Mouse (Mus musculus) limb, embryonic 12.5 days (tissue): Measurements from ENCODE around the gene Rbm38. TPM values are rescaled to one million over a fixed set of nuclear protein-coding genes. Genes with fewer than 3 reads are reported as not detected.

Experiments
- ATAC-seq: fragments of 200-750 bp; cut with Nextera tagmentation; 2 replicates; pipeline ENCODE4 v1.8.0; 2017; ENCODE audit warnings: low read depth, moderate TSS enrichment; ENCODE audit not compliant: insufficient number of reproducible peaks, insufficient read depth, low FRiP score, low TSS enrichment
- H3K27ac ChIP-seq: fragments of 300-500 bp; sonication (generic); 2 replicates; pipeline ENCODE4 v1.5.1; 2016; ENCODE audit warnings: mild to moderate bottlenecking, moderate library complexity
- H3K27me3 ChIP-seq: fragments of 300-500 bp; sonication (generic); 2 replicates; pipeline ENCODE4 v1.6.1; 2016; ENCODE audit warnings: mild to moderate bottlenecking, moderate library complexity
- H3K36me3 ChIP-seq: fragments of 300-500 bp; sonication (generic); 2 replicates; pipeline ENCODE4 v1.6.1; 2016; ENCODE audit warnings: mild to moderate bottlenecking, moderate library complexity
- H3K4me1 ChIP-seq: fragments of 300-500 bp; sonication (generic); replicated peaks from 2 replicates; pipeline ENCODE4 v1.6.1; 2016
- H3K4me2 ChIP-seq: fragments of 300-500 bp; sonication (generic); 2 replicates; pipeline ENCODE4 v1.6.1; 2016; ENCODE audit warnings: mild to moderate bottlenecking, moderate library complexity
- H3K4me3 ChIP-seq: fragments of 300-500 bp; sonication (generic); replicated peaks from 2 replicates; pipeline ENCODE4 v1.5.1; 2016; ENCODE audit warnings: mild to moderate bottlenecking
- H3K9ac ChIP-seq: fragments of 300-500 bp; sonication (generic); replicated peaks from 2 replicates; pipeline ENCODE4 v1.6.1; 2016; ENCODE audit warnings: mild to moderate bottlenecking, moderate library complexity
- H3K9me3 ChIP-seq: fragments of 300-500 bp; sonication (generic); 2 replicates; pipeline ENCODE4 v1.6.1; 2016; ENCODE audit warnings: mild to moderate bottlenecking, moderate library complexity
- WGBS: fragments of 180-500 bp; shearing (Covaris S2); methylation state at CpG from one replicate; pipeline ENCODE4 v1.1.7; 2016; 5-methylcytosine and 5-hydroxymethylcytosine counted together
- polyA plus RNA-seq: library from polyadenylated mRNA; unstranded; fragments of >200 nt; fragmentation: Nextera tagmentation; extraction: Ambion mirVana; gene quantifications from 2 replicates; pipeline ENCODE4 v1.2.1, GENCODE M21; 2016

Gene Rbm38
- 40.1 and 45.6 TPM in 2 replicates for polyA plus RNA-seq

DNA sequence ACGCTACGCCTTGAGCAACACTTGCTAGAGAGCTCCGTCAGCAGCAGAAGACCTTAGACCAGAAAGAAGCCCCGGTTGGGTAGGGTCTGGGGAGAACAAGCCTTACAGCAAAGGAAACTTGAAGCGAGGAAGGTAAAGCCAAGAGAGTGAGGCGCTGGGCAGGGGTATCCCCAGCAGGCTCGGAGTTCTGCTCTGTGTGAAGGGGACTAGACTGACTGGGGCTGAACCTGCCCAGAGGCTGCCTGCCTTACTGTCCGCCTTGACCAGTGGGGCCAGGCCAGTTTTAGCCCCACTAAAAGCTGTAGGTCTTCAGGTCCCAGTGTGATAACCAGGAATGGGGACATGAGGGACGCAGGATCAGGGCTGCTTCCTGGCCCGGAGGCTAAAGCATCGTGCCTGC lies at the start of gene Rbm38:
Rbm38 (plus strand) TSS at position 69 of the 400 bp plus-strand sequence.
- Histone ChIP-seq H3K27me3 (peaks cover 23% of the 10 kb centered on the region), H3K27ac (no peak within 1 kb of the TSS), H3K4me2 (peak within 1 kb of the TSS; percentile 80), H3K36me3 (peaks cover 24% of the 10 kb centered on the region), H3K9me3 (no peaks in the 10 kb centered on the region), H3K4me3 (peak within 1 kb of the TSS; percentile 79), H3K4me1 (peaks cover 47% of the 10 kb centered on the region), H3K9ac (peak within 1 kb of the TSS; percentile 46)
- WGBS: 31% methylated on average over 11 of the region's 11 CpGs
- no peak for ATAC-seq

DNA sequence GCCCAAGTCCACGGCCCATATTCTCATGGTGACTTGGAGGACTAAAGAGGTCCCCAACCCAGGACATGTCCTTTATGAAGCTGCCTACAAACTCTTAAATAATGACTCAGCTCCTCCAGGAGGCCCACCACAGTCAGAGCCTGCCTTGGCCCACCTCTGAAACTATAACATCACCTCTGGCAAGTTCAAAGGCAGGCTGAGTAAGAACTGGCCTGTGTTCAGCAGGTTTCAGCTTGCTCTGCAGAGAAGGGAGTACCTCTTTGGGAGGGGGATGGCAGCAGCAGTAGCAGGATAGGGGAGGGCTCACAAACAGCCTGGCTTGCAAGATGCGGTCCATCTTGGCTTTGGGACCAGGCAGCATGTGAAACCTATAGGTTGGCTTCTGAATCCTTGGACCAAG lies 48.4 kb upstream of the Rbm38 start:
- Histone ChIP-seq H3K36me3 (no peaks in the 10 kb centered on the region), H3K9me3 (no peaks in the 10 kb centered on the region), H3K4me3 (no peak overlapping the region), H3K27me3 (no peaks in the 10 kb centered on the region), H3K27ac (no peak overlapping the region), H3K9ac (no peak overlapping the region), H3K4me2 (no peak overlapping the region), H3K4me1 (peaks cover 15% of the 10 kb centered on the region)
- 83% methylated on average over 2 of the region's 2 CpGs for WGBS
- ATAC-seq: no peak

DNA sequence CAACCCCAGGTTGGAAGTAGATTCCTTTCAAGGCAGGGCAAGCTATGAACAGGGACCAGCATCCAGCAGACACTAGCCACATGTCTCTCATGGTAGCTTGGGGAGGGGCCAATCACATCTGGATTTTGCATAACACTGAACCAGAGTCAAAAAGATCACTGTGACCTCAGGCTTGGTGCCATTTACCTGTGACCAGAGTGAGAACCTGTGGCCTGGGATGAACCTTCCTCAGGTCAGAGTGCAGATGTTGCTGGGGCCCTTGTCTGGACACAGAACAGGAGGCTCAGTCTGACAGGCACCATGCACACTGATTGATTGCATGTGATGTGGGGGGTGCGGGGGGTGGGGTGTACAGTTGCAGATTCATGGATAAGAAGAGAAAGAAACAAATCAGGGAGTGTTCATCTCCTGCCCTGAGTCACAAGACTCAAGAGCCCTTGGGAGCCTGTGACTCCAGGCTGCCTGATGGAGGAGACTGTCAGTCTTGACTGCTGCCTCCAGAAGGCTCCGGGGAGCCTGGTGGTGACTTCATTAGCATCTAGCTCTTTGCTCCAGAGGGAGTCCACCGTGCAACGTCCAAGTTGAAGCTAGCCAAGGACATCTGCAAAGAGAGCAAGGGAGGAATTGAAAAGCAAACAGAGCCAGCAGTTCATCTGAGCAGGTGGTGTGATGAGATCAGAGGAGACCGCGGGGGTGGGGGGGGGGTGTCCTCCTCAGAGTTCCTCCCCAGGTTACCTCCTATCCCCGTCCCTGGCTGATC lies 46.3 kb upstream of the Rbm38 start:
- no peak for ATAC-seq
- H3K4me3 ChIP-seq: no peak overlapping the region
- H3K27me3 ChIP-seq: no peaks in the 10 kb centered on the region
- 32% methylated on average over 7 of the region's 7 CpGs for WGBS
- H3K4me1 ChIP-seq: peaks cover 29% of the 10 kb centered on the region
- no peak overlapping the region for H3K27ac ChIP-seq
- H3K36me3 ChIP-seq: no peaks in the 10 kb centered on the region
- no peak overlapping the region for H3K9ac ChIP-seq
- H3K4me2 ChIP-seq: no peak overlapping the region
- H3K9me3 ChIP-seq: no peaks in the 10 kb centered on the region

DNA sequence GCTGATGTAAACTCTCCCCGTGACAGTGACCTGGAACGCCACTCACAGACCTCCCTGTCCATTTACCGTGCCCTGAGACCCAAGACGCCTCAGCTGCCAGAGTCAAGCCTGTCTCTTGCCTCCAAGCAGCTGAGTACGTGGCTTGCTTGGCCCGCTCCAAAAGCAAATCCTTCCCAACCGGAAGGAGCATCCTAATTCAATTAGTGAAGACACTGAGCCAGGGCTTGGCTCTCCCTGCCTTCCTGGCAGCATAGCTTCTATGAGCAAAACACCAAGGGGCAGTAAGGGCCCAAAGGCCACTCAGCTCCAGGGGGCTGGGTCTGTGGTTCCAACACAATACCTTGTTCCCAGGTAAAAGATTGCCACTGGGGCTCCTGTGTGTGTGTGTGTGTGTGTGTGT lies 45.6 kb upstream of the Rbm38 start:
- H3K9ac ChIP-seq: no peak overlapping the region
- H3K4me3 ChIP-seq: no peak overlapping the region
- peaks cover 29% of the 10 kb centered on the region for H3K4me1 ChIP-seq
- ATAC-seq: no peak
- no peak overlapping the region for H3K27ac ChIP-seq
- peaks cover 2% of the 10 kb centered on the region; the same call in 1 of the 2 replicates for H3K9me3 ChIP-seq
- no peaks in the 10 kb centered on the region for H3K36me3 ChIP-seq
- no peaks in the 10 kb centered on the region for H3K27me3 ChIP-seq
- 39% methylated on average over 7 of the region's 7 CpGs for WGBS
- no peak overlapping the region for H3K4me2 ChIP-seq

DNA sequence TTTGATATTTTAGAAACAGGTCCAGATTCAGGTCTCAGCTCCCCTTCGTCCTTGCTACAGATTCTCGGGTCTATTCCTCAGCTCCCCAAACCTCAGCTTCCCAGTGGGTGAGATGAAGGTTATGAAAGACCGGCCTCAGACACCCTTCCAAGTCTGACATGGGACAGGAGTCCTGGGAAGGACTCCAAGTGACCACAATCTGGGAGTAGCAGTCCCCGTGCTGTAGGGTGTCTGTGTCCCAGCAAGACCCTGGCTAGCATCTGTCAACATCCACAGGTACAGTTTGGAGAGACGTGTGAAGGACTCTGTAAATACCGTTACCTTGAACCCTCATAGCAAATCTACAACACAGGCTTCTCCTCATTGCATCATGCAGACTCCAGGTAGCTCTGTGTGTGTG lies 45.1 kb upstream of the Rbm38 start:
- no peak overlapping the region for H3K4me2 ChIP-seq
- 84% methylated on average over 6 of the region's 6 CpGs for WGBS
- peaks cover 7% of the 10 kb centered on the region for H3K9me3 ChIP-seq
- no peak for ATAC-seq
- H3K27me3 ChIP-seq: no peaks in the 10 kb centered on the region
- H3K4me3 ChIP-seq: no peak overlapping the region
- H3K36me3 ChIP-seq: no peaks in the 10 kb centered on the region
- H3K9ac ChIP-seq: no peak overlapping the region
- no peak overlapping the region for H3K27ac ChIP-seq
- peaks cover 29% of the 10 kb centered on the region for H3K4me1 ChIP-seq

DNA sequence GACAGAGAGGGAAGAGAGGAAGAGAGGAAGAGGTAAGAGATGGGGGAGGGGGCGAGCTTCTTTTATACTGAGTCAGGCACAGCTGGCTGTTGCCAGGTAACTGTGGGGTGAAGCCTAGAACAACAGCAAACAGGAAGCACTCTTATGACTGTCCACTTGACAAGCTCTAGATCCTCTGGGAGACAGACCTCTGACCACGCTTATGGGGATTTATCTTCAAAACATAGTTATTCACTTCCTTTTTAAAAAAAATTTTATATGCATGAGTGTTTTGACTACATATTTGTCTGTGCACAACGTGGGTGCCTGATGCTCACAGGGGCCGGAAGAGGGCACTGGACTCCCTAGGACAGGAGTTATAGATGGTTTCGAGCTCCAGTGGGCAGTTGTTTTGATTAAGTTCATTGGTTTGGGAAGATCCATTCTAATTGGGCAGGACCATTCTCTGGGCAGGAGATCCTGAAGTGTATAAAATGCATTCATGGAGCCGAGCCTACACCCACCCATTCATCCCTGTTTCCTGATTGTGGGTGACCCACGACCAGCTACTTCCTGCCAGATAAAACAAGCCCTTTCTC lies 43.5 kb upstream of the Rbm38 start:
- H3K27ac ChIP-seq: peak overlapping the region; percentile 78; the same call in 1 of the 2 replicates
- 0 out of 2 replicates have a peak overlapping the region, but pooled peaks have one; percentile 6 for H3K4me3 ChIP-seq
- no peak overlapping the region for H3K9ac ChIP-seq
- no peaks in the 10 kb centered on the region for H3K27me3 ChIP-seq
- no peaks in the 10 kb centered on the region for H3K36me3 ChIP-seq
- H3K9me3 ChIP-seq: peaks cover 8% of the 10 kb centered on the region
- ATAC-seq: no peak
- H3K4me2 ChIP-seq: peak overlapping the region; percentile 47
- 28% methylated on average over 7 of the region's 7 CpGs for WGBS
- H3K4me1 ChIP-seq: peaks cover 29% of the 10 kb centered on the region

DNA sequence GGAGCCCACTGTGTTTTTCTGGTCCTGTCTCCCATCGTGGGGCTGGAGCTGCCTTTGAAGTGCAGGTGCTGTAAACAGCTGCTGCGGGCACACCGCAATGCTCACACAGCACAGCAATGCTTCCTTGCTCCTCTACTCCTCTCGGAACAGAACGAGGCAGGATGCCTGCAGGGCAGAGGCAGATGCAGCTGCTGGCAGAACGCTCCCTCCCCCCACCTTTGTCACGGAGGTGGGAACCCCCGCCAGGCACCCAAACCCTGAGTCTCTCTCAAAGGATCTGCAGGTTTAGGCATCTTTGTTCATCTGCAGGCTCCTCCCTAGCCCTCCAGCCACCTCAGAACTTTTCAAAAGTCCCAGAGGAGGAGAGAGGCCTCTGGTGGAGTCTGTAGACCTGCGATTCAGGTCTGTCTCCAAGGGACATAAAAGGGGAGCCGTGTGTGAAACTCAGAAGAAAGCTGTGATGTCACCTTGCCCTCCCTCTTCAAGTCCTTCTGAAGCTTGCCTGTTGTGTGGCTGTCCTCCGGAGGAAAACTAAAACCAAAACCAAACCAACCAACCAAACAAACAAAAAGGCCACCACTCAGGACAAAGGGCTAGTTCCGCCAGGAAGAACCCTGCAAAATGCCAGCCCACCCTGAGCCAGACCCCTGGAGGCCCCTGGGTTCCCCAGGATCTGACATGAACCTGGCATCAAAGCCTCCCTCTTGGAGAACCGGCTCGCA lies 42.7 kb upstream of the Rbm38 start, which contains the start of gene Spo11:
Spo11 (plus strand) TSS at position 292 of the 722 bp plus-strand sequence.
- 11% methylated on average over 14 of the region's 14 CpGs for WGBS
- Histone ChIP-seq H3K4me3 (0 out of 2 replicates have a peak within 1 kb of the TSS, but pooled peaks have one; percentile 6), H3K36me3 (no peaks in the 10 kb centered on the region), H3K9ac (peak within 1 kb of the TSS; percentile 40; the same call in 1 of the 2 replicates), H3K27me3 (no peaks in the 10 kb centered on the region), H3K9me3 (peaks cover 8% of the 10 kb centered on the region), H3K4me2 (peak within 1 kb of the TSS; percentile 47), H3K4me1 (peaks cover 29% of the 10 kb centered on the region), H3K27ac (peak within 1 kb of the TSS; percentile 78)
- ATAC-seq: 0 out of 2 replicates have a peak, but pooled peaks have one; percentile 29

DNA sequence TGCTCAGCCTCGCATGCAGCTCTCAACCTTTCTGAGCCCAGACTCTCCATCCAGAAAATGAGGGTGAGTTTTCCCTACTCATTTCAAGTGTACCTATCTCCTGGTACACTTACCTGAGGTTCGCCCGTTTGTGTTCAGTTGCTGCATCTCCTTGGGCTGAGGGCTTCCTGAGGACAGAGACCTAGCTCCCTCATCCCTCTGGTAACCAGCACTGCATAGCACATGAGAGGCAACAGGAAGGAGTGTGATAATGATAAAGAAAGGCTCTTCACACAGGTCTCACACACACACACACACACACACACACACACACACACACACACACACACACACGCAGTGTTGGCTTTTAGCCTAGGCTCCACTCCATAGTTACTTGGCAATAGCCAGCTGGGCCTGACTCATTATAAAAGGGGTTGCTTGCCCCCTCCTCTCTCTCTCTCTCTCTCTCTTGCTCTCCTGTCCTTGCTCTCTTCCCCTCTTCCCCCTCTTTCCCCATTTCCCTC lies 42.1 kb upstream of the Rbm38 start:
- no peaks in the 10 kb centered on the region for H3K27me3 ChIP-seq
- 58% methylated on average over 4 of the region's 4 CpGs for WGBS
- H3K4me1 ChIP-seq: peaks cover 29% of the 10 kb centered on the region
- peaks cover 8% of the 10 kb centered on the region for H3K9me3 ChIP-seq
- no peaks in the 10 kb centered on the region for H3K36me3 ChIP-seq
- ATAC-seq: no peak
- no peak overlapping the region; the same call in 1 of the 2 replicates for H3K9ac ChIP-seq
- H3K4me2 ChIP-seq: 0 out of 2 replicates have a peak overlapping the region, but pooled peaks have one; percentile 47
- peak overlapping the region; percentile 78 for H3K27ac ChIP-seq
- H3K4me3 ChIP-seq: no peak overlapping the region

DNA sequence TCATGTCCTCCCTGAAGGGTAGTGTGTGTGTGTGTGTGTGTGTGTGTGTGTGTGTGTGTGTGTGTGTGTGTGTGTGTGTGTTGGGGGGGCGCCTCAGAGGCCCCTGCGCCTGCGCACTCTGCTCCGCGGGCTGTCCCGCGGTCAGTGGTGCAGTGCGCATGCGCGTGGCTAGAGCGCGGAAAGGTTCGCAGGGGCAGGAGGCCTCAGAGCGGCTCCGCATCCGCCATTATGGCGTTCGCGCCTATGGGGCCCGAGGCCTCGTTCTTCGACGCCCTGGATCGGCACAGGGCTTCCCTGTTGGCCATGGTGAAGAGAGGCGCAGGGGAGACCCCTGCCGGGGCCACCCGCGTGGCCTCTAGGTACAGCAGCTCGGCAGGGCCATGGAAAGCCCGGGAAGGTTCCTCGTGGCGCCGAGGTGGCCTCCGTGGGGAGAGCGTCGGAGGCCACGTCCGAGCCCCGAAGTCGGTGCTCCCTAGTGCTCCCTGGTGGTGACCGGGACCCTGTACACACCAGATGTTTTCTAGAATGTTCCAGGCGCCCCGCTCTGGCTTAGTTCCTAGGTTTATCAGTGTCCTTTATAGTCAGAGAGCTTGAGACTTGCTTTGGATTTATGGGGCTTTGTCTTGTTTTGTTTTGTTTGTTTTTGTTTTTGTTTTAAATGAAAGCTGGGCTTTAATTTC lies 40.5 kb upstream of the Rbm38 start:
- no peak for ATAC-seq
- Histone ChIP-seq H3K36me3 (no peaks in the 10 kb centered on the region), H3K27me3 (no peaks in the 10 kb centered on the region), H3K4me3 (no peak overlapping the region), H3K4me1 (peaks cover 21% of the 10 kb centered on the region), H3K27ac (no peak overlapping the region), H3K9me3 (peaks cover 8% of the 10 kb centered on the region), H3K9ac (no peak overlapping the region), H3K4me2 (no peak overlapping the region)
- 94% methylated on average over 42 of the region's 43 CpGs for WGBS

DNA sequence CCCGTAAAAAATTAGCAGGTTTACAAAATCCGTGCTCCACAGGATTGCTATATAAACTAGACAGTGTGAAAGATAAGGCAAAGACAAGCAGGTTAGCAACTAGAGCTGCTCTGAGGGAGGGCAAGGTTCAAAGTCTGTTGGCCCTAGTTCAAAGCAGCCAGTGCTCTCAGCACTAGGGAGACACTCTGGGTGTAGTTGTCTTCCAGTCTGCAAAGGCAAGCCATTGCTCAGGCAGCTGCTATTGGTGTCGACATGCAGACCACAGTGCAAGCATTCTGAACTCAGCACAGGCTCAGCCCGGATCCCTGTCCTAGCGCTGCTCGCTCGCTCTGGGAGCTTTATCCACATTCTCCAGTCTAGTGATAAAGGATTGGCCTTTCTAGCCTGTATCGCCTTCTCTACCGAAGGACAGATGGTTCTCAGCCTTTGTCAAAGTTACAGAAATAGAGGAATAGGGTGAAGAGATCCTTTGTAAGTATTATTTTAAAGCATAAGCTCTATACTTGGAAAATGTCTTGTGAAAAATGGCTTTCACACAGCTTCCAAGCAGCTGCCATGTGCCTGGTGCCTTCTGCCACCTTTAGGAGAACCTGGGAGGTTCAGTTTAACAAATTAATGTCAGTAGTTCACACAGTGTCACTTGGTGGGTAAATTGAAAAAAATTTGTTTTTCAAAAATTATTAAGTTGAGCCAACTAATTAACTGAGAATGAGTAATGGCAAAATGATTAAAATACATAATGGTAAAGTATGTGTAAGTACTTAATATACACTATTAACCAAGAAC lies 37.3 kb upstream of the Rbm38 start:
- 76% methylated on average over 9 of the region's 9 CpGs for WGBS
- Histone ChIP-seq H3K9ac (no peak overlapping the region), H3K9me3 (peaks cover 8% of the 10 kb centered on the region), H3K4me2 (no peak overlapping the region), H3K27me3 (no peaks in the 10 kb centered on the region; the same call in 1 of the 2 replicates), H3K4me1 (peaks cover 10% of the 10 kb centered on the region; the same call in 1 of the 2 replicates), H3K4me3 (no peak overlapping the region), H3K27ac (no peak overlapping the region), H3K36me3 (no peaks in the 10 kb centered on the region)
- no peak for ATAC-seq
